Mouse (Mus musculus) megakaryocyte, embryonic 14.5 days (primary cell): ENCODE results near the gene Tmod2.

ENCODE experiments used
- FLI1 ChIP-seq: IDR thresholded peaks from 2 replicates; pipeline ENCODE4 v1.6.1; 2012; ENCODE audit warnings: low read length, inconsistent platforms, mixed read lengths
- GATA1 ChIP-seq: IDR thresholded peaks from 3 replicates; pipeline ENCODE4 v1.6.1; 2012; ENCODE audit warnings: mixed read lengths, low read length, inconsistent platforms, borderline replicate concordance

DNA sequence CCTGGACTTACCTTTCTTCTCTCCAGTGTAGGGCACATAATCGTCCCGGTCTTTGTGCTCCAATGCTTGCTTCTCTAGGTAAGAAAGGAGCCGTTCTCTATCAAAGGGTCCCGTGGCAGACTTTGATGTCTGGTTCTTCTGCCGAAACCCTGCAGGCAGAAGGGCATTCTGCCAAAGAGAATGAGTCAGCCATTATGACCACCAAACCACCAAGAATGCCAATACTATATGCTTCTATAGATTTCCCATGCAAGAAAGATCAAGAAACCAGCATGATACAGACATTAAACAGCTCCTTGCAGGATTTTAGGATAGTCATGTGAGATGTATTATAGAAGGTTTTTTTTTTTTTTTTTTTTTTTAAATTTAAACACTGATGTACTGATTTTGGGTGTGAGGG is 81.8 kb downstream of the Tmod2 start:
- TF ChIP-seq FLI1 (no peak), GATA1 (no peak)
